Mouse (Mus musculus) cerebellum, postnatal 4 days (tissue): Measurements from ENCODE around the gene Siglec1.

Experiments
- DNase-seq, 2 experiments: peaks; one replicate each; pipeline ENCODE4 v3.0.0; 2022; ENCODE audit warnings: low spot score in 2 of 2, mixed read lengths in 1 of 2

The Siglec1 gene

GRCm38 (mm10) chr2:131097087-131097486 lies 10.5 kb upstream of the Siglec1 start:
- no peak for DNase-seq

GRCm38 (mm10) chr2:131096101-131096795 lies 9.7 kb upstream of the Siglec1 start:
- DNase-seq = no peak

GRCm38 (mm10) chr2:131094823-131095222 lies 8.3 kb upstream of the Siglec1 start:
- DNase-seq = peak; percentile 54 to 77

GRCm38 (mm10) chr2:131093577-131093976 lies 7.0 kb upstream of the Siglec1 start:
- DNase-seq = no peak

GRCm38 (mm10) chr2:131090852-131091251 lies 4.3 kb upstream of the Siglec1 start:
- DNase-seq = no peak

GRCm38 (mm10) chr2:131089634-131090033 lies 3.1 kb upstream of the Siglec1 start:
- DNase-seq = no peak

GRCm38 (mm10) chr2:131088581-131088980 lies 2.0 kb upstream of the Siglec1 start:
- DNase-seq = no peak

- DNase-seq = no peak
These were observed 2.4 kb downstream of the Siglec1 start for GRCm38 (mm10) chr2:131084206-131084605.

GRCm38 (mm10) chr2:131080507-131080906 lies 6.1 kb downstream of the Siglec1 start:
- no peak for DNase-seq

GRCm38 (mm10) chr2:131072536-131072935 lies 14.0 kb downstream of the Siglec1 start:
- no peak for DNase-seq

- DNase-seq = no peak
These were observed 19.1 kb downstream of the Siglec1 start for GRCm38 (mm10) chr2:131067481-131067880.

- no peak for DNase-seq
These were observed 20.2 kb downstream of the Siglec1 start for GRCm38 (mm10) chr2:131066342-131066741.

- no peak for DNase-seq
These were observed 23.1 kb downstream of the Siglec1 start, which contains the start of gene Adam33 for GRCm38 (mm10) chr2:131063404-131063864. Gene Adam33, minus strand, starts transcription at chr2:131063814.

GRCm38 (mm10) chr2:131061607-131062006 lies 25.0 kb downstream of the Siglec1 start:
- no peak for DNase-seq

GRCm38 (mm10) chr2:131060784-131061183 lies 25.8 kb downstream of the Siglec1 start:
- no peak for DNase-seq

- no peak for DNase-seq
These were observed 26.6 kb downstream of the Siglec1 start for GRCm38 (mm10) chr2:131059781-131060540.

- DNase-seq = no peak
These were observed 27.2 kb downstream of the Siglec1 start for GRCm38 (mm10) chr2:131059377-131059776.

GRCm38 (mm10) chr2:131058672-131059071 lies 27.9 kb downstream of the Siglec1 start:
- no peak for DNase-seq

GRCm38 (mm10) chr2:131056191-131056590 lies 30.4 kb downstream of the Siglec1 start:
- DNase-seq = no peak

- peak in 1 of 2 experiments; percentile 52 for DNase-seq
These were observed 30.9 kb downstream of the Siglec1 start for GRCm38 (mm10) chr2:131055631-131056030.

- no peak for DNase-seq
These were observed 31.8 kb downstream of the Siglec1 start for GRCm38 (mm10) chr2:131054646-131055264.

GRCm38 (mm10) chr2:131053851-131054645 lies 32.5 kb downstream of the Siglec1 start:
- DNase-seq = no peak
